Mouse (Mus musculus): ENCODE results near the gene Nav2. TPM values are rescaled to one million over a fixed set of nuclear protein-coding genes. Genes with fewer than 3 reads are reported as not detected.

Gene Nav2
- polyA plus RNA-seq, 1 experiment from 2014 or later, result 34.2 TPM

DNA sequence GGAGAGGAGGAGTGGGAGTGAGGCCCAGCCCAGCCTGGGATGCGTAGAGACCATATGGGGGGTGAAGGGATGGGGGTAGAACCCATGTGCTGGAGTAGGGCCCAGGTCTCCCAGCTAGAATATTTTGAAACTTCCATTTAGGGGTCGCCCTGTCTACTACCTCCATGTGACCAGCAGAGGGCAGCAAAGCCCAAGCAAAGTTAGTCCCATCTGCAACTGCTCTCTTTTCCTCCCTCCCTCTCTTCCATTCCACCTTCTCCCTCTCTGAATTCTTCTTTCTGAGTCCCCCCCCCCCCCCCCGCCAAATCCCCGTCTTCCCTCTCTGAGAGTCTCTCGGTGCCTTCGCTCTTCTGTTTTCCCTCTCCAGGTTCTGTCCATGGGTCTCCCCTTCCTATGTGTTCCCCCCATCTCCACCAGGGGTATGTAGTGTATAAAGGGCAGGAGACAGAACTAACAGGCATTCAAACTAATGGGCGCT is 707.8 kb downstream of the Nav2 start:
- no peaks in the 10 kb centered on the region for H3K9me3 ChIP-seq (replicated peaks; ENCODE audit: control insufficient read depth, low read length)
- no peaks in the 10 kb centered on the region for H3K36me3 ChIP-seq (ENCODE audit: control insufficient read depth, insufficient read depth)
- H3K4me3 ChIP-seq (ENCODE audit: low read length), result no peak overlapping the region
- no peaks in the 10 kb centered on the region for H3K27me3 ChIP-seq (ENCODE audit: control insufficient read depth, insufficient read depth, low read length)
- no peak overlapping the region for H3K9ac ChIP-seq (ENCODE audit: low read length)
- H3K4me2 ChIP-seq (ENCODE audit: low read depth, low read length), result peak overlapping the region; percentile 40; the same call in 1 of the 2 replicates
- H3K27ac ChIP-seq (ENCODE audit: low read length), result no peak overlapping the region
- peak; percentile 47; the same call in 1 of the 2 replicates for ATAC-seq (replicated peaks; ENCODE audit: extremely low read depth, insufficient read depth, low FRiP score)
- no peaks in the 10 kb centered on the region for H3K4me1 ChIP-seq (ENCODE audit: control insufficient read depth, insufficient read depth, low read length)
- 6% methylated on average over 6 of the region's 7 CpGs for WGBS

- WGBS, result 72% methylated on average over 4 of the region's 4 CpGs
- Histone ChIP-seq H3K27me3 (ENCODE audit: control insufficient read depth, insufficient read depth, low read length) (no peaks in the 10 kb centered on the region), H3K4me3 (ENCODE audit: low read length) (no peak overlapping the region), H3K36me3 (ENCODE audit: control insufficient read depth, insufficient read depth) (no peaks in the 10 kb centered on the region), H3K27ac (ENCODE audit: low read length) (no peak overlapping the region), H3K4me1 (ENCODE audit: control insufficient read depth, insufficient read depth, low read length) (no peaks in the 10 kb centered on the region), H3K4me2 (ENCODE audit: low read depth, low read length) (no peak overlapping the region), H3K9ac (ENCODE audit: low read length) (no peak overlapping the region), H3K9me3 (replicated peaks; ENCODE audit: control insufficient read depth, low read length) (no peaks in the 10 kb centered on the region)
- no peak for ATAC-seq (replicated peaks; ENCODE audit: extremely low read depth, insufficient read depth, low FRiP score)
Observed at GRCm38 (mm10) chr7:49617087-49617486, 708.6 kb downstream of the Nav2 start.

DNA sequence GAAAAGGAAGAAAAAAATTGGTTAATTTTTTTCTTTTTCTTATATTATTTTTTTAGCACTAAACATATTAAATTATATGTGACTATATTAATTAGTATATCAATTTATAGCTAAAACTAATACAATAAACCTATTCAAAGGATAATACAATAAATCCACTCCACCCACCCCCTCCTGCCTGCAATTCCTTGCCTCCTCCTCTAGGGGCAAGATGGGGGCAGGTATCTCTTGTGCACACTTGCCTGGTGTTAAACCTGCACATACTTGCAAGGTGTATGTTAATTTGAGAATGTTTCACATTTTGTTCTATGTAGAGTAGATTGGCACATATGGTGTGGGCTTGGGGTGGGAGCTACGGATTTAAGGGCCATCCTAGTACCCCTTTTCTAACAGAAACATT is 711.6 kb downstream of the Nav2 start:
- H3K27me3 ChIP-seq (ENCODE audit: control insufficient read depth, insufficient read depth, low read length), result 0 out of 2 replicates have a peak, but pooled peaks cover 2% of the 10 kb centered on the region
- ATAC-seq (replicated peaks; ENCODE audit: extremely low read depth, insufficient read depth, low FRiP score), result no peak
- H3K9me3 ChIP-seq (replicated peaks; ENCODE audit: control insufficient read depth, low read length), result no peaks in the 10 kb centered on the region
- no peak overlapping the region for H3K4me2 ChIP-seq (ENCODE audit: low read depth, low read length)
- WGBS, result 68% methylated on average over 1 of the region's 1 CpGs
- no peaks in the 10 kb centered on the region for H3K4me1 ChIP-seq (ENCODE audit: control insufficient read depth, insufficient read depth, low read length)
- H3K9ac ChIP-seq (ENCODE audit: low read length), result no peak overlapping the region
- H3K36me3 ChIP-seq (ENCODE audit: control insufficient read depth, insufficient read depth), result no peaks in the 10 kb centered on the region
- H3K4me3 ChIP-seq (ENCODE audit: low read length), result no peak overlapping the region
- no peak overlapping the region for H3K27ac ChIP-seq (ENCODE audit: low read length)

- H3K4me2 ChIP-seq (ENCODE audit: low read depth, low read length), result no peak overlapping the region
- H3K4me3 ChIP-seq (ENCODE audit: low read length), result no peak overlapping the region
- H3K4me1 ChIP-seq (ENCODE audit: control insufficient read depth, insufficient read depth, low read length), result peaks cover 13% of the 10 kb centered on the region
- ATAC-seq (replicated peaks; ENCODE audit: extremely low read depth, insufficient read depth, low FRiP score), result no peak
- no peak overlapping the region for H3K9ac ChIP-seq (ENCODE audit: low read length)
- no peaks in the 10 kb centered on the region for H3K36me3 ChIP-seq (ENCODE audit: control insufficient read depth, insufficient read depth)
- H3K27ac ChIP-seq (ENCODE audit: low read length), result no peak overlapping the region
- peaks cover 75% of the 10 kb centered on the region for H3K27me3 ChIP-seq (ENCODE audit: control insufficient read depth, insufficient read depth, low read length)
- WGBS, result 13% methylated on average over 9 of the region's 9 CpGs
- no peaks in the 10 kb centered on the region for H3K9me3 ChIP-seq (replicated peaks; ENCODE audit: control insufficient read depth, low read length)
Observed at GRCm38 (mm10) chr7:49631885-49632284, 723.4 kb downstream of the Nav2 start.

DNA sequence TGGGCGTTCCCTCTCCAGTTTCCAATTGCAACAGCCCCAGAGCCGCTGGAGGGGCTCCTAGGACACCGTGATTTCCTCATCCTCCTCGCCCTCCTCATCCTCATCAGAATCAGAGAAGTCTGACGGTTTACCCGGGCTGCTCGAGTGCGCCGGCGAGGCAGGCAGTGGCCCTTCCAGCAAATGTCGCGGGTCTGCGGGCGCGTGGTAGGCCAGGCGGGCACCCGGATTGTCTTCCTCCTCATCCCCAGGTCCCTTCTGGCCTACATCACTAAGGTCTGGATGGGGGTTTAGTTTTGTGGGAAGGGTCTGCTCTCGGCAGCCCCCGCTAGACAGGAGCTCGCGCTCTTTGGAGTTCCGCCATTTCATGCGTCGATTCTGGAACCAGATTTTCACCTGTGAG is 723.9 kb downstream of the Nav2 start:
- H3K9me3 ChIP-seq (replicated peaks; ENCODE audit: control insufficient read depth, low read length), result no peaks in the 10 kb centered on the region
- H3K27me3 ChIP-seq (ENCODE audit: control insufficient read depth, insufficient read depth, low read length), result peaks cover 75% of the 10 kb centered on the region
- no peak overlapping the region for H3K27ac ChIP-seq (ENCODE audit: low read length)
- H3K4me1 ChIP-seq (ENCODE audit: control insufficient read depth, insufficient read depth, low read length), result peaks cover 13% of the 10 kb centered on the region
- WGBS, result 3% methylated on average over 24 of the region's 24 CpGs
- no peak overlapping the region for H3K9ac ChIP-seq (ENCODE audit: low read length)
- no peak overlapping the region for H3K4me2 ChIP-seq (ENCODE audit: low read depth, low read length)
- no peaks in the 10 kb centered on the region for H3K36me3 ChIP-seq (ENCODE audit: control insufficient read depth, insufficient read depth)
- no peak for ATAC-seq (replicated peaks; ENCODE audit: extremely low read depth, insufficient read depth, low FRiP score)
- H3K4me3 ChIP-seq (ENCODE audit: low read length), result peak overlapping the region; percentile 0; the same call in 1 of the 2 replicates

DNA sequence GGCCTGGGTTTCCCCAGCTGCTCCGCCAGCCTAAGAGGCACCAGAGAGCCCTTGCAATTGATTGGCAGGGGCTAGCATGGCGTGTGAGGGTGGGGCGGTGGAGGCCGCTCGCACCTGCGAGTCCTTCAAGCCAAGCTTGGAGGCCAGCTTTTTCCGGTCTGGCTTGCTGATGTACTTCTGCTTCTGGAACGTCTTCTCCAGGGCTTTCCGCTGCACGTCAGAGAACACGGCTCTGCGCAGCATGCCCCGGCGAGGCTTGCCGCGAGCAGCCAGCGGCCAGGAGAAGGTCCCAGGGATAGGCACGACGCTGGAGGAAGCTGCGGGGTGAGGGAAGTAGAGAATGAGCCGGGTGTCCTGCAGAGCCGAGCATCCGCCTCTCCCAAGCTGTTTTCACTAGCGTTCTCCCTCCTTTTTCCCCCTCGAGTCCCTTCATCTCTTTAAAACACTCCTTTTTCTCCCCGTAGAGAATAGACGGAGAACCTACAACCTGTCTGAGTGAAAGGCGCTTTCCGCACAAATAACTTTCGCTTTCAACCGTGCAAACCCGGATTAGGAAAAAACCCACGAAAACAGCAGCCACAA is 725.0 kb downstream of the Nav2 start:
- under 1% methylated on average over 33 of the region's 33 CpGs for WGBS
- H3K4me1 ChIP-seq (ENCODE audit: control insufficient read depth, insufficient read depth, low read length), result peaks cover 13% of the 10 kb centered on the region
- no peak overlapping the region for H3K9ac ChIP-seq (ENCODE audit: low read length)
- peak overlapping the region; percentile 48 for H3K4me3 ChIP-seq (ENCODE audit: low read length)
- no peaks in the 10 kb centered on the region for H3K36me3 ChIP-seq (ENCODE audit: control insufficient read depth, insufficient read depth)
- H3K27me3 ChIP-seq (ENCODE audit: control insufficient read depth, insufficient read depth, low read length), result peaks cover 75% of the 10 kb centered on the region
- H3K27ac ChIP-seq (ENCODE audit: low read length), result no peak overlapping the region
- ATAC-seq (replicated peaks; ENCODE audit: extremely low read depth, insufficient read depth, low FRiP score), result peak; percentile 63
- H3K4me2 ChIP-seq (ENCODE audit: low read depth, low read length), result peak overlapping the region; percentile 66
- no peaks in the 10 kb centered on the region for H3K9me3 ChIP-seq (replicated peaks; ENCODE audit: control insufficient read depth, low read length)

DNA sequence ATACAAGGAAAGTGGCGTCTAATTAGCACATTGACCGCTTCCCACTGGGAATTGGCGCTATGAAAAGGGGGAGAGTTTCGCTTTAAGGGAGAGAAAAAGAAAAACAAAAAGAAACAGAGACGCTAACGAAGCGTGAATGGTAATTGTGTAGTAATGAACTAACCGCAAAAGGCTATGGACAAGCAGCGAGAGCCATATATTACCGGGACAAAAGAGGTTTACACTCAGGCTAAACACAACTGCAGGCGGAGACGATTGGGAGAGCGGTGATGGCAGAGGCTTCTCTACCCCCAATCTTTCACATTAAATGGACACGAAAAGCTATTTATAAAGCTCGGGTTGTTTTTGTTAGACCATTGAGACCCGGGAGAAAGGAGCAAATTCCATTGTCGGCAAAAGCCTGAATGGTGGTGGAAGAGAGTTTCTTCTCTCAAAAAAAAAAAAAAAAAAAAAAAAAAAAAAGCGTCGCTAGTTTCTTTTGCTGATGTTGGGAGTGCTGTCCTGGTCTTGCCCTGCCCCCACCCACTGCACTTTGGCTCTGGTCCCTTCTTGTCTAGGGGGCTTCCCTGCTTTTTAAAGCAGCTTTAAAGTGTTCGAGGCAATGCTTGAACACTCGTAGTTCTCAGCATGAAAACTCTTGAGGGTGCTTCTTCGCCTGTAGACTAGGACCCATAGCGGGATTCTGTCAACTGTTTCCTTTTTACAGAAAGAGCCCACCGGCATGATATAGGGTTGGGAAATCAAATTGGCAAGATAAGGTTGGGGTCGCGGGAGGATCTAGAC is 726.0 kb downstream of the Nav2 start:
- Histone ChIP-seq H3K9ac (ENCODE audit: low read length) (no peak overlapping the region), H3K4me2 (ENCODE audit: low read depth, low read length) (peak overlapping the region; percentile 66), H3K4me1 (ENCODE audit: control insufficient read depth, insufficient read depth, low read length) (peaks cover 13% of the 10 kb centered on the region), H3K36me3 (ENCODE audit: control insufficient read depth, insufficient read depth) (no peaks in the 10 kb centered on the region), H3K27me3 (ENCODE audit: control insufficient read depth, insufficient read depth, low read length) (peaks cover 72% of the 10 kb centered on the region), H3K27ac (ENCODE audit: low read length) (no peak overlapping the region), H3K9me3 (replicated peaks; ENCODE audit: control insufficient read depth, low read length) (no peaks in the 10 kb centered on the region), H3K4me3 (ENCODE audit: low read length) (peak overlapping the region; percentile 48)
- WGBS, result 1% methylated on average over 25 of the region's 26 CpGs
- no peak for ATAC-seq (replicated peaks; ENCODE audit: extremely low read depth, insufficient read depth, low FRiP score)

- H3K4me2 ChIP-seq (ENCODE audit: low read depth, low read length), result peak overlapping the region; percentile 66; the same call in 1 of the 2 replicates
- H3K36me3 ChIP-seq (ENCODE audit: control insufficient read depth, insufficient read depth), result no peaks in the 10 kb centered on the region
- H3K27me3 ChIP-seq (ENCODE audit: control insufficient read depth, insufficient read depth, low read length), result peaks cover 74% of the 10 kb centered on the region
- H3K4me3 ChIP-seq (ENCODE audit: low read length), result peak overlapping the region; percentile 48; the same call in 1 of the 2 replicates
- peaks cover 13% of the 10 kb centered on the region for H3K4me1 ChIP-seq (ENCODE audit: control insufficient read depth, insufficient read depth, low read length)
- H3K27ac ChIP-seq (ENCODE audit: low read length), result no peak overlapping the region
- WGBS, result 2% methylated on average over 35 of the region's 35 CpGs
- no peaks in the 10 kb centered on the region for H3K9me3 ChIP-seq (replicated peaks; ENCODE audit: control insufficient read depth, low read length)
- H3K9ac ChIP-seq (ENCODE audit: low read length), result no peak overlapping the region
- no peak for ATAC-seq (replicated peaks; ENCODE audit: extremely low read depth, insufficient read depth, low FRiP score)
Observed at GRCm38 (mm10) chr7:49635074-49635621, 726.6 kb downstream of the Nav2 start.

GRCm38 (mm10) chr7:49635971-49636370 is 727.5 kb downstream of the Nav2 start:
- 2% methylated on average over 22 of the region's 22 CpGs for WGBS
- peaks cover 75% of the 10 kb centered on the region for H3K27me3 ChIP-seq (ENCODE audit: control insufficient read depth, insufficient read depth, low read length)
- no peak for ATAC-seq (replicated peaks; ENCODE audit: extremely low read depth, insufficient read depth, low FRiP score)
- H3K4me1 ChIP-seq (ENCODE audit: control insufficient read depth, insufficient read depth, low read length), result peaks cover 13% of the 10 kb centered on the region
- no peak overlapping the region for H3K27ac ChIP-seq (ENCODE audit: low read length)
- no peaks in the 10 kb centered on the region for H3K36me3 ChIP-seq (ENCODE audit: control insufficient read depth, insufficient read depth)
- H3K9ac ChIP-seq (ENCODE audit: low read length), result no peak overlapping the region
- no peaks in the 10 kb centered on the region for H3K9me3 ChIP-seq (replicated peaks; ENCODE audit: control insufficient read depth, low read length)
- no peak overlapping the region for H3K4me3 ChIP-seq (ENCODE audit: low read length)
- H3K4me2 ChIP-seq (ENCODE audit: low read depth, low read length), result no peak overlapping the region

All from heart, embryonic 16.5 days (tissue).